Mouse (Mus musculus): ENCODE results near the gene Thoc3.

GRCm38 (mm10) chr13:54437083-54437482 lies 31.6 kb downstream of the Thoc3 start:
- TF ChIP-seq CTCF (IDR thresholded peaks at IDR 0.05; ENCODE audit: low read depth, low read length) (no peak), POLR2A (IDR thresholded peaks at IDR 0.05; ENCODE audit: extremely low read depth, insufficient read depth, low read length) (no peak)
